Mouse (Mus musculus) MEL (cell line): ENCODE data around the gene Rasgef1b. TPM values are rescaled to one million over a fixed set of nuclear protein-coding genes. Genes with fewer than 3 reads are reported as not detected.

Source experiments
- DNase-seq: peaks from one replicate; pipeline ENCODE4 v3.0.0; 2011; ENCODE audit warnings: low read depth, low spot score
- H3K27ac ChIP-seq: 2 replicates; pipeline ENCODE4 v1.5.1; 2012; ENCODE audit warnings: low read depth, mild to moderate bottlenecking, control low read depth, low read length, moderate library complexity; ENCODE audit not compliant: control insufficient read depth
- H3K27me3 ChIP-seq, 2 experiments: fragments of 150-350 bp in 1 of 2; sonication (generic) in 1 of 2; 2 replicates each; pipeline ENCODE4 v1.6.1; 2012; ENCODE audit warnings: low read length in 2 of 2, mild to moderate bottlenecking in 2 of 2, improper control_type of control experiment in 1 of 2, moderate library complexity in 1 of 2; ENCODE audit not compliant: insufficient read depth in 2 of 2, control insufficient read depth in 1 of 2
- H3K36me3 ChIP-seq, 2 experiments: 2 replicates each; pipeline ENCODE4 v1.6.1; 2012 to 2014; ENCODE audit warnings: low read length in 2 of 2, improper control_type of control experiment in 1 of 2, inconsistent platforms in 1 of 2, mild to moderate bottlenecking in 1 of 2; ENCODE audit not compliant: insufficient read depth in 2 of 2, control insufficient read depth in 1 of 2
- H3K4me1 ChIP-seq, 2 experiments: fragments of 150-350 bp in 1 of 2; sonication (generic) in 1 of 2; 2 replicates each; pipeline ENCODE4 v1.6.1; 2012; ENCODE audit warnings: low read length in 2 of 2, improper control_type of control experiment in 1 of 2, mild to moderate bottlenecking in 1 of 2; ENCODE audit not compliant: insufficient read depth in 2 of 2, control insufficient read depth in 1 of 2
- H3K4me3 ChIP-seq, 2 experiments: fragments of 150-350 bp in 1 of 2; sonication (generic) in 1 of 2; 2 replicates each; pipeline ENCODE4 v1.5.1; 2012; ENCODE audit warnings: low read depth in 2 of 2, low read length in 2 of 2, mild to moderate bottlenecking in 2 of 2, moderate library complexity in 2 of 2, control low read depth in 1 of 2, improper control_type of control experiment in 1 of 2; ENCODE audit not compliant: control insufficient read depth in 1 of 2, insufficient read depth in 1 of 2
- H3K79me2 ChIP-seq: 2 replicates; pipeline ENCODE4 v1.6.1; 2012; ENCODE audit warnings: mild to moderate bottlenecking, low read length, moderate library complexity; ENCODE audit not compliant: control insufficient read depth, poor library complexity, insufficient read depth
- H3K9ac ChIP-seq: 2 replicates; pipeline ENCODE4 v1.6.1; 2012; ENCODE audit warnings: low read depth, mild to moderate bottlenecking, control low read depth, low read length, moderate library complexity; ENCODE audit not compliant: control insufficient read depth, poor library complexity, severe bottlenecking
- H3K9me3 ChIP-seq: fragments of 150-350 bp; sonication (generic); replicated peaks from 2 replicates; pipeline ENCODE4 v1.6.1; 2012; ENCODE audit warnings: mild to moderate bottlenecking, low read length, improper control_type of control experiment, moderate library complexity; ENCODE audit not compliant: insufficient read depth
- BHLHE40 ChIP-seq: IDR thresholded peaks from 2 replicates; pipeline ENCODE4 v1.6.1; 2012; ENCODE audit warnings: low read depth, mild to moderate bottlenecking, inconsistent platforms, low read length, improper control_type of control experiment, borderline replicate concordance
- ELF1 ChIP-seq: IDR thresholded peaks from 2 replicates; pipeline ENCODE4 v1.6.1; 2014; ENCODE audit warnings: low read depth, mild to moderate bottlenecking, inconsistent platforms, low read length, improper control_type of control experiment, moderate library complexity
- EP300 ChIP-seq, 2 experiments: IDR thresholded peaks; 2 replicates each; pipeline ENCODE4 v1.6.1; 2011; ENCODE audit warnings: improper control_type of control experiment in 2 of 2, low read length in 2 of 2, low read depth in 1 of 2, mild to moderate bottlenecking in 1 of 2
- ETS1 ChIP-seq: IDR thresholded peaks from 2 replicates; pipeline ENCODE4 v1.6.1; 2012; ENCODE audit warnings: low read depth, mild to moderate bottlenecking, inconsistent platforms, low read length, improper control_type of control experiment, moderate library complexity
- HCFC1 ChIP-seq: IDR thresholded peaks from 2 replicates; pipeline ENCODE4 v1.6.1; 2012; ENCODE audit warnings: low read depth, mild to moderate bottlenecking, inconsistent platforms, low read length, improper control_type of control experiment, moderate library complexity
- JUND ChIP-seq: IDR thresholded peaks from 2 replicates; pipeline ENCODE4 v1.6.1; 2011; ENCODE audit warnings: low read depth, mild to moderate bottlenecking, improper control_type of control experiment, low read length
- KAT2A ChIP-seq: conservative IDR thresholded peaks from 2 replicates; pipeline ENCODE4 v1.6.1; 2012; ENCODE audit warnings: low read depth, low read length, improper control_type of control experiment, inconsistent platforms
- MAFK ChIP-seq: IDR thresholded peaks from 2 replicates; pipeline ENCODE4 v1.6.1; 2011; ENCODE audit warnings: low read depth, mild to moderate bottlenecking, low read length, improper control_type of control experiment, borderline replicate concordance
- MAZ ChIP-seq: IDR thresholded peaks from 2 replicates; pipeline ENCODE4 v1.6.1; 2012; ENCODE audit warnings: low read depth, mild to moderate bottlenecking, inconsistent platforms, low read length, improper control_type of control experiment
- MXI1 ChIP-seq: IDR thresholded peaks from 2 replicates; pipeline ENCODE4 v1.6.1; 2011; ENCODE audit warnings: mild to moderate bottlenecking, low read depth, low read length, improper control_type of control experiment
- MYB ChIP-seq: IDR thresholded peaks from 2 replicates; pipeline ENCODE4 v1.6.1; 2011; ENCODE audit warnings: mild to moderate bottlenecking, low read depth, low read length, improper control_type of control experiment
- MYC ChIP-seq: IDR thresholded peaks from 2 replicates; pipeline ENCODE4 v1.6.1; 2011; ENCODE audit warnings: low read depth, mild to moderate bottlenecking, low read length, improper control_type of control experiment, moderate library complexity
- NELFE ChIP-seq: IDR thresholded peaks from 2 replicates; pipeline ENCODE4 v1.6.1; 2011; ENCODE audit warnings: low read depth, low read length, improper control_type of control experiment
- POLR2A ChIP-seq, 2 experiments: IDR thresholded peaks; 2 replicates each; pipeline ENCODE4 v1.6.1; 2011 to 2012; ENCODE audit warnings: low read length in 2 of 2, mild to moderate bottlenecking in 2 of 2, control low read depth in 1 of 2, improper control_type of control experiment in 1 of 2, low read depth in 1 of 2, moderate library complexity in 1 of 2; ENCODE audit not compliant: control insufficient read depth in 1 of 2, insufficient read depth in 1 of 2, poor library complexity in 1 of 2
- POLR2AphosphoS2 ChIP-seq: IDR thresholded peaks from 2 replicates; pipeline ENCODE4 v1.6.1; 2011; ENCODE audit warnings: low read length, improper control_type of control experiment
- POLR2AphosphoS5 ChIP-seq: IDR thresholded peaks from 2 replicates; pipeline ENCODE4 v1.6.1; 2012; ENCODE audit warnings: low read depth, borderline replicate concordance, mild to moderate bottlenecking, inconsistent platforms, low read length, moderate library complexity, mixed read lengths
- RAD21 ChIP-seq: IDR thresholded peaks from 2 replicates; pipeline ENCODE4 v1.6.1; 2011; ENCODE audit warnings: mild to moderate bottlenecking, low read depth, low read length, improper control_type of control experiment
- RCOR1 ChIP-seq: IDR thresholded peaks from 2 replicates; pipeline ENCODE4 v1.6.1; 2012; ENCODE audit warnings: low read depth, mild to moderate bottlenecking, inconsistent platforms, low read length, improper control_type of control experiment
- SMC3 ChIP-seq: IDR thresholded peaks from 2 replicates; pipeline ENCODE4 v1.6.1; 2011; ENCODE audit warnings: low read depth, low read length, improper control_type of control experiment
- UBTF ChIP-seq: IDR thresholded peaks from 2 replicates; pipeline ENCODE4 v1.6.1; 2012; ENCODE audit warnings: low read depth, mild to moderate bottlenecking, inconsistent platforms, low read length, improper control_type of control experiment, moderate library complexity, borderline replicate concordance; ENCODE audit not compliant: insufficient read depth
- USF1 ChIP-seq: IDR thresholded peaks from 2 replicates; pipeline ENCODE4 v1.6.1; 2014; ENCODE audit warnings: low read depth, mild to moderate bottlenecking, inconsistent platforms, low read length, improper control_type of control experiment, moderate library complexity
- ZC3H11A ChIP-seq: IDR thresholded peaks from 2 replicates; pipeline ENCODE4 v1.6.1; 2012; ENCODE audit warnings: low read depth, mild to moderate bottlenecking, inconsistent platforms, low read length, improper control_type of control experiment
- ZMIZ1 ChIP-seq: IDR thresholded peaks from 2 replicates; pipeline ENCODE4 v1.6.1; 2012; ENCODE audit warnings: low read depth, mild to moderate bottlenecking, inconsistent platforms, low read length, improper control_type of control experiment, moderate library complexity
- ZNF384 ChIP-seq: IDR thresholded peaks from 2 replicates; pipeline ENCODE4 v1.6.1; 2012; ENCODE audit warnings: low read depth, mild to moderate bottlenecking, inconsistent platforms, low read length, improper control_type of control experiment
- polyA plus RNA-seq, 2 experiments: library from polyadenylated mRNA; stranded (reverse) in 1 of 2; unstranded in 1 of 2; fragments of >175 nt in 1 of 2; fragments of >200 nt in 1 of 2; gene quantifications; 2 replicates each; pipeline versions ENCODE4 v1.2.1 to v1.2.4; 2012; ENCODE audit warnings: low replicate concordance in 2 of 2, low read depth in 1 of 2; ENCODE audit not compliant: insufficient read length in 2 of 2, insufficient read depth in 1 of 2, missing spikeins in 1 of 2
- total RNA-seq: library from RNA; depleted of rRNA; stranded (reverse); fragments of 300-350 nt; gene quantifications from 2 replicates; pipeline ENCODE4 v1.2.3, GENCODE M21; 2012

Rasgef1b gene
- total and polyA plus RNA-seq, 3 experiments = not detected

DNA sequence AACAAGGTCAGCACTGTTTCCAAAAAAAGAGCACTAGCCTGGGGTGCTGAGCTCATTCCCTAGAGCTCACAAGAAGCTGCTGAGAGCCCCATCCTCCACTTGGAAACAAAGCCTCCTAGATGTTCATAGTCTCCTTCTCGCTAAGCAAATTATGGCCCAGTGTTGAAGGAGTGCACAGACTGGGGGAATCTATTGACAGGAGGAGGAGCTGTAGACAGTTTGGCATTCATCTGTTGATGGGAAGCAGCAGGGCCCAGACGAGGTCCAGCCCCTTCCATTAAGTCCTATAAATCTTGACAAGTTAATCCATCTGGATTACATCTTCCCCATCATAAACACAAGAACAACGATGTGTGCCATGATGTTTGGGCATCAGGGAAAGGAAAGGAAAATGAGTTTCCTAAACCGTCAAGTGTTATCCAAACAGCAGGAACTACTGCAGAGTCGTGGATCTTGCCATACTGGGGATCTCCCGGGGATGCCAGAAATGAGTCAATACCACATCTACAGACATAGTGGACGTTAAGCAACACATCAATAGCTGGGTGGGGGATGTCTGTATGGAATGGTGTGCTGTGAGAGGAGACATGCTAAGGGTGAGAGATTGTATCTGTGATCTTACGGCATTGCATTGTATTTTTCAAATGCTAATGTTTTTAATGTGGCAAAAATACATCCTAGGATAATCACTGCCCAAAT is 206.1 kb downstream of the Rasgef1b start:
- H3K4me1 ChIP-seq = no peaks in the 10 kb centered on the region
- no peak overlapping the region for H3K4me3 ChIP-seq
- H3K36me3 ChIP-seq = no peaks in the 10 kb centered on the region
- no peak overlapping the region for H3K27ac ChIP-seq
- H3K9ac ChIP-seq = no peak overlapping the region
- no peaks in the 10 kb centered on the region for H3K9me3 ChIP-seq
- no peaks in the 10 kb centered on the region for H3K27me3 ChIP-seq
- DNase-seq = no peak
- H3K79me2 ChIP-seq = no peaks in the 10 kb centered on the region
- TF ChIP-seq HCFC1 (no peak), MAZ (no peak), KAT2A (no peak), ETS1 (no peak), USF1 (no peak), MYB (no peak), ZC3H11A (no peak), EP300 (IDR thresholded peaks at IDR 0.05; ENCODE audit: low read depth in 1 of 2, low read length in 2 of 2) (no peak), ZMIZ1 (no peak)

GRCm38 (mm10) chr5:99521411-99521810 is 207.5 kb downstream of the Rasgef1b start:
- Histone ChIP-seq H3K9me3 (no peaks in the 10 kb centered on the region), H3K4me3 (no peak overlapping the region), H3K27ac (no peak overlapping the region), H3K27me3 (no peaks in the 10 kb centered on the region), H3K79me2 (no peaks in the 10 kb centered on the region), H3K4me1 (no peaks in the 10 kb centered on the region), H3K9ac (no peak overlapping the region), H3K36me3 (no peaks in the 10 kb centered on the region)
- DNase-seq = no peak
- no peak for TF ChIP-seq MXI1
- no peak for TF ChIP-seq ELF1
- no peak for TF ChIP-seq POLR2AphosphoS2
- TF ChIP-seq MYB = no peak
- no peak for TF ChIP-seq HCFC1
- TF ChIP-seq USF1 = no peak

GRCm38 (mm10) chr5:99519556-99519955 is 209.3 kb downstream of the Rasgef1b start:
- Histone ChIP-seq H3K9ac (no peak overlapping the region), H3K27me3 (no peaks in the 10 kb centered on the region), H3K36me3 (no peaks in the 10 kb centered on the region), H3K4me1 (no peaks in the 10 kb centered on the region), H3K27ac (no peak overlapping the region), H3K9me3 (no peaks in the 10 kb centered on the region), H3K4me3 (no peak overlapping the region), H3K79me2 (no peaks in the 10 kb centered on the region)
- DNase-seq = no peak
- no peak for TF ChIP-seq ZNF384
- TF ChIP-seq MAFK = no peak
- no peak for TF ChIP-seq ETS1
- TF ChIP-seq POLR2AphosphoS5 = no peak
- TF ChIP-seq HCFC1 = no peak
- TF ChIP-seq USF1 = no peak
- no peak for TF ChIP-seq JUND
- no peak for TF ChIP-seq ZMIZ1
- TF ChIP-seq SMC3 = no peak
- TF ChIP-seq RAD21 = no peak
- TF ChIP-seq RCOR1 = no peak
- TF ChIP-seq UBTF = no peak
- no peak for TF ChIP-seq MXI1
- no peak for TF ChIP-seq ZC3H11A
- TF ChIP-seq MAZ = no peak
- TF ChIP-seq BHLHE40 = no peak
- no peak for TF ChIP-seq KAT2A
- TF ChIP-seq POLR2A (IDR thresholded peaks at IDR 0.05; ENCODE audit: control insufficient read depth in 1 of 2, insufficient read depth in 1 of 2, low read depth in 1 of 2, low read length in 2 of 2, poor library complexity in 1 of 2) = no peak
- TF ChIP-seq NELFE = no peak
- no peak for TF ChIP-seq MYC
